Mouse (Mus musculus): ENCODE results near the gene Banf2.

GRCm38 (mm10) chr2:144045756-144046560, 13.1 kb downstream of the Banf2 start:
- no peak for TF ChIP-seq CTCF (IDR thresholded peaks at IDR 0.05; ENCODE audit: control insufficient read depth, insufficient read depth, low read length)
- TF ChIP-seq POLR2A (IDR thresholded peaks at IDR 0.05; ENCODE audit: borderline replicate concordance, control insufficient read depth, low read depth, low read length): no peak

Data from bone marrow, adult 2 months (tissue).